Mouse (Mus musculus) G1E (cell line): Measurements from ENCODE around the gene 4930407I10Rik.

Source experiments
- CTCF ChIP-seq: IDR thresholded peaks from 2 replicates; pipeline ENCODE4 v1.5.1; 2012; ENCODE audit warnings: low read depth, low read length, inconsistent platforms, mixed read lengths
- GATA1 ChIP-seq: IDR thresholded peaks from 2 replicates; pipeline ENCODE4 v1.6.1; 2012; ENCODE audit warnings: borderline replicate concordance, low read length, inconsistent platforms, mixed read lengths
- POLR2AphosphoS5 ChIP-seq: IDR thresholded peaks from 2 replicates; pipeline ENCODE4 v1.6.1; 2012; ENCODE audit warnings: low read depth, low read length, inconsistent platforms; ENCODE audit not compliant: insufficient replicate concordance
- TAL1 ChIP-seq: conservative IDR thresholded peaks from 2 replicates; pipeline ENCODE4 v1.6.1; 2012; ENCODE audit warnings: low read depth, low read length, inconsistent platforms, mixed read lengths

DNA sequence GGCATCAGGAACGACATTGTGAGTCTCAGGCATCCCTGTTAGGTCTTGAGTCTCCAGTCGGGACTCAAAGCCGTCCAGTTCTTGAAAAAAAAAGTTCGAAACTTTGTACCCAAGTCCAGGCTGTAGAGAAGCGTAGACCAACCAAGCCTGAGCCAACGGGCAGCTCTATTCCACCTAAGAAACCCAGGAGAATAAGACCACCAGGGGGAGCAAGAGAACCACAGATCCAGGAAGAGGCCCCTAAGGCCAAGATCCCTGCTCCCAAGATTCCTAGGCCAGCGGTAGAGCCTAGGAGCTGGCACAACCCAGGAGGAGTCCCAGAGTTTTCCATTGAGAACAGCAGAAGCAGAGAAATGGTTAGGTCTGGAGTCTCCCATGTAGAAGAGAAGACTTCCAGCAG, 6.6 kb downstream of the 4930407I10Rik start:
- no peak for TF ChIP-seq TAL1
- no peak for TF ChIP-seq CTCF
- no peak for TF ChIP-seq GATA1
- TF ChIP-seq POLR2AphosphoS5, result no peak
